Mouse (Mus musculus) MEL (cell line): ENCODE data around the gene Klk15.

ENCODE experiments used
- CHD2 ChIP-seq: IDR thresholded peaks from 2 replicates; pipeline ENCODE4 v1.6.1; 2011; ENCODE audit warnings: low read length, improper control_type of control experiment
- EP300 ChIP-seq, 2 experiments: IDR thresholded peaks; 2 replicates each; pipeline ENCODE4 v1.6.1; 2011; ENCODE audit warnings: improper control_type of control experiment in 2 of 2, low read length in 2 of 2, low read depth in 1 of 2, mild to moderate bottlenecking in 1 of 2
- MAZ ChIP-seq: IDR thresholded peaks from 2 replicates; pipeline ENCODE4 v1.6.1; 2012; ENCODE audit warnings: low read depth, mild to moderate bottlenecking, inconsistent platforms, low read length, improper control_type of control experiment
- POLR2A ChIP-seq, 2 experiments: IDR thresholded peaks; 2 replicates each; pipeline ENCODE4 v1.6.1; 2011 to 2012; ENCODE audit warnings: low read length in 2 of 2, mild to moderate bottlenecking in 2 of 2, control low read depth in 1 of 2, improper control_type of control experiment in 1 of 2, low read depth in 1 of 2, moderate library complexity in 1 of 2; ENCODE audit not compliant: control insufficient read depth in 1 of 2, insufficient read depth in 1 of 2, poor library complexity in 1 of 2
- SIN3A ChIP-seq: IDR thresholded peaks from 2 replicates; pipeline ENCODE4 v1.6.1; 2012; ENCODE audit warnings: low read length, improper control_type of control experiment, inconsistent platforms
- USF1 ChIP-seq: IDR thresholded peaks from 2 replicates; pipeline ENCODE4 v1.6.1; 2014; ENCODE audit warnings: low read depth, mild to moderate bottlenecking, inconsistent platforms, low read length, improper control_type of control experiment, moderate library complexity
- USF2 ChIP-seq, 2 experiments: IDR thresholded peaks; 2 replicates each; pipeline ENCODE4 v1.6.1; 2011 to 2012; ENCODE audit warnings: improper control_type of control experiment in 2 of 2, low read length in 2 of 2, borderline replicate concordance in 1 of 2, inconsistent platforms in 1 of 2, low read depth in 1 of 2, mild to moderate bottlenecking in 1 of 2; ENCODE audit not compliant: insufficient read depth in 1 of 2
- ZC3H11A ChIP-seq: IDR thresholded peaks from 2 replicates; pipeline ENCODE4 v1.6.1; 2012; ENCODE audit warnings: low read depth, mild to moderate bottlenecking, inconsistent platforms, low read length, improper control_type of control experiment
- ZMIZ1 ChIP-seq: IDR thresholded peaks from 2 replicates; pipeline ENCODE4 v1.6.1; 2012; ENCODE audit warnings: low read depth, mild to moderate bottlenecking, inconsistent platforms, low read length, improper control_type of control experiment, moderate library complexity

GRCm38 (mm10) chr7:43918871-43919270 lies 14.7 kb upstream of the Klk15 start:
- TF ChIP-seq CHD2, result no peak
- TF ChIP-seq POLR2A (IDR thresholded peaks at IDR 0.05; ENCODE audit: control insufficient read depth in 1 of 2, insufficient read depth in 1 of 2, low read depth in 1 of 2, low read length in 2 of 2, poor library complexity in 1 of 2), result no peak
- no peak for TF ChIP-seq USF2 (IDR thresholded peaks at IDR 0.05; ENCODE audit: borderline replicate concordance in 1 of 2, insufficient read depth in 1 of 2, low read depth in 1 of 2, low read length in 2 of 2)
- TF ChIP-seq EP300 (IDR thresholded peaks at IDR 0.05; ENCODE audit: low read depth in 1 of 2, low read length in 2 of 2), result no peak
- no peak for TF ChIP-seq USF1
- TF ChIP-seq MAZ, result no peak
- TF ChIP-seq SIN3A, result no peak
- no peak for TF ChIP-seq ZMIZ1
- TF ChIP-seq ZC3H11A, result no peak
